15 mouse cellular contexts compared by ENCODE assay signal in genomic region chr2:174855548-174855947, GRCm38 (mm10).
DNase-seq lines count a peak whose midpoint lies in the region; ATAC-seq lines count a peak whose summit lies in the region.
"Had no signal": no experiment of that assay in that cellular context is flagged by ENCODE, and none has a peak within 500 bp of the region (broad histone marks: within the 10 kb centered on the region; RNA-seq: fewer than 3 reads in every experiment).

No protein-coding gene starts in this region.

- no peaks in the 10 kb centered on the region for H3K9me3 ChIP-seq in hindbrain, embryonic 10.5 days
- no peaks in the 10 kb centered on the region for H3K9me3 ChIP-seq in hindbrain, embryonic 11.5 days (ENCODE audit: control insufficient read depth, low read length)
- H3K9me3 ChIP-seq in limb, embryonic 12.5 days, result no peaks in the 10 kb centered on the region
- H3K9me3 ChIP-seq: forebrain, embryonic 12.5 days had no signal

- DNase-seq in hindbrain, embryonic 10.5 days (ENCODE audit: low spot score), result no peak
- no peak for DNase-seq in hindbrain, embryonic 11.5 days (ENCODE audit: low spot score)
- DNase-seq in retina, postnatal 1 day, result peak; percentile 52
- no peak for DNase-seq in retina, embryonic 14.5 days (ENCODE audit: low spot score)
- no peak for DNase-seq in right cerebral cortex, postnatal 4 days
- no peak for DNase-seq in thymus, postnatal 14 days
- DNase-seq: adrenal gland, adult 8-10 months; adrenal gland, postnatal 36 days; cerebellum, adult 2 months; forebrain, postnatal 0 days; gastrocnemius, postnatal 36 days; heart, adult 11 months had no signal

- H3K27me3 ChIP-seq in hindbrain, embryonic 10.5 days (ENCODE audit: insufficient read depth, poor library complexity, severe bottlenecking), result peaks cover 6% of the 10 kb centered on the region
- H3K27me3 ChIP-seq in hindbrain, embryonic 11.5 days (ENCODE audit: control insufficient read depth, insufficient read depth, low read length), result no peaks in the 10 kb centered on the region
- H3K27me3 ChIP-seq in limb, embryonic 12.5 days, result no peaks in the 10 kb centered on the region
- H3K27me3 ChIP-seq: forebrain, embryonic 12.5 days had no signal

- no peak overlapping the region for H3K4me2 ChIP-seq in hindbrain, embryonic 11.5 days (replicated peaks; ENCODE audit: low read depth, low read length)
- no peak overlapping the region for H3K4me2 ChIP-seq in limb, embryonic 12.5 days
- H3K4me2 ChIP-seq: forebrain, embryonic 12.5 days had no signal

- H3K4me3 ChIP-seq in hindbrain, embryonic 10.5 days, result no peak overlapping the region
- H3K4me3 ChIP-seq in hindbrain, embryonic 11.5 days (ENCODE audit: low read depth, low read length), result no peak overlapping the region
- H3K4me3 ChIP-seq in limb, embryonic 12.5 days (replicated peaks), result no peak overlapping the region
- H3K4me3 ChIP-seq: forebrain, embryonic 12.5 days had no signal

- WGBS in hindbrain, embryonic 10.5 days, result 80% methylated on average over 8 of the region's 8 CpGs
- WGBS in hindbrain, embryonic 11.5 days, result 77% methylated on average over 8 of the region's 8 CpGs
- WGBS in limb, embryonic 12.5 days, result 81% methylated on average over 8 of the region's 8 CpGs

- no peak for ATAC-seq in hindbrain, embryonic 11.5 days (ENCODE audit: low FRiP score)
- no peak for ATAC-seq in limb, embryonic 12.5 days (ENCODE audit: insufficient number of reproducible peaks, insufficient read depth, low FRiP score, low TSS enrichment, low read depth)
- ATAC-seq: forebrain, postnatal 0 days; hindbrain, embryonic 16.5 days had no signal

- H3K36me3 ChIP-seq in hindbrain, embryonic 10.5 days, result no peaks in the 10 kb centered on the region
- no peaks in the 10 kb centered on the region for H3K36me3 ChIP-seq in hindbrain, embryonic 11.5 days (ENCODE audit: control insufficient read depth, insufficient read depth, low read length)
- no peaks in the 10 kb centered on the region for H3K36me3 ChIP-seq in limb, embryonic 12.5 days
- H3K36me3 ChIP-seq: forebrain, embryonic 12.5 days had no signal

- no peak overlapping the region for H3K9ac ChIP-seq in hindbrain, embryonic 11.5 days (ENCODE audit: low read depth, low read length)
- H3K9ac ChIP-seq in limb, embryonic 12.5 days (replicated peaks), result no peak overlapping the region
- H3K9ac ChIP-seq: forebrain, embryonic 12.5 days; forebrain, postnatal 0 days had no signal

- H3K4me1 ChIP-seq in hindbrain, embryonic 10.5 days (replicated peaks), result peaks cover 43% of the 10 kb centered on the region
- peaks cover 2% of the 10 kb centered on the region; the same call in 1 of the 2 replicates for H3K4me1 ChIP-seq in hindbrain, embryonic 11.5 days (replicated peaks; ENCODE audit: control insufficient read depth, insufficient read depth, low read length)
- peaks cover 52% of the 10 kb centered on the region for H3K4me1 ChIP-seq in limb, embryonic 12.5 days (replicated peaks)

- 0 out of 2 replicates have a peak overlapping the region, but pooled peaks have one; percentile 30 for H3K27ac ChIP-seq in hindbrain, embryonic 10.5 days
- no peak overlapping the region for H3K27ac ChIP-seq in hindbrain, embryonic 11.5 days (ENCODE audit: low read depth, low read length)
- H3K27ac ChIP-seq in limb, embryonic 12.5 days, result peak overlapping the region; percentile 26; the same call in 1 of the 2 replicates
- H3K27ac ChIP-seq: forebrain, embryonic 12.5 days had no signal
